Mouse (Mus musculus): ENCODE results near the gene Notum.

- TF ChIP-seq POLR2A (IDR thresholded peaks at IDR 0.05; ENCODE audit: extremely low read depth, insufficient read depth, low read length), result no peak
- no peak for TF ChIP-seq CTCF (IDR thresholded peaks at IDR 0.05; ENCODE audit: low read depth, low read length)
These were observed 45.1 kb upstream of the Notum start for GRCm38 (mm10) chr11:120706120-120706519.
